7 mouse cellular contexts compared by ENCODE assay signal in the genomic region with DNA sequence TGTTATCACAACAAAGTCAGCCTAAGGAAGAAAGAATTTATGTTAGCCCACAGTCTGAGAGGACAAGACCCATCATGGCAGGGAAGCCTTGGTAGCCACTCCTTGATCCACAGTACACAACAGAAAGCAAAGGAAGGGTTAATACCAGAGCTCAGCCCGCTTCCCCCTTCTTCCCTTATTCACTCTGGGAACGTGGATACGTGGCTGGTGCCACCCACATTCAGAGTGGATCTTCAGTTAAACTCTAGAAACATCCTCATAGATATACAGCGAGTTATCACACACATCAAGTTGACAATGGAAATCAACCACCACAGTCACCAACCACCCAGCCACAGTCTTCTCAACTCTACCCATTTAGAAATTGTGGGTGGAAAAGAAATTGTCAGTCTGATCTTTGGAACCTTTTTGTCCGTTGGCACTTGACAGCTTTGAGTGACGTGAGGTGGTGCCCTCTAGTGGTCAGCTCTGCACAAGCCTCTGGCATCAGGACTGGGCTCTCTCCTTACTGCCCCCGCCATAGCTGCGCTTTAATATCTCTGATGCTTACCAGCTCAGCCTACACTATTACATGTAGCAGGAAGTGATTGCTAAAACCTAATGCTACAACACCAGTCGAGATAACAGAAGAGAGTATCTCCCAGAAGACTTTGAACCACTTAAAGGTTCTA. TPM values are rescaled to one million over a fixed set of nuclear protein-coding genes. Genes with fewer than 3 reads are reported as not detected.
DNase-seq lines count a peak whose midpoint lies in the region; ATAC-seq and TF ChIP-seq lines count a peak whose summit lies in the region.

No protein-coding gene starts in this region.

- ATAC-seq in heart, embryonic 14.5 days (ENCODE audit: insufficient number of reproducible peaks, insufficient read depth, low FRiP score, low read depth), result peak; percentile 48; the same call in 1 of the 2 replicates
- ATAC-seq in kidney, embryonic 16.5 days (ENCODE audit: low FRiP score, low TSS enrichment), result peak; percentile 75; the same call in 1 of the 2 replicates

- in situ Hi-C loops in CH12.LX (cut with MboI; ENCODE audit: low pct_ligation_motif_present, low pct_unique_long_range_greater_than_20kb, low sequenced_read_pairs), result no loop called here

- DNase-seq in CH12.LX (ENCODE audit: extremely low read depth) (peak; percentile 82), ZHBTc4 (ENCODE audit: low read depth, low spot score) (peak; percentile 81)
- peak; percentile 81 for DNase-seq in embryo, embryonic 10 days (ENCODE audit: low spot score)
- peak; percentile 76 for DNase-seq in lung, postnatal 10 days
- DNase-seq in retina, postnatal 1 day, result peak; percentile 75

- no peak overlapping the region for H3K4me2 ChIP-seq in CH12.LX (ENCODE audit: insufficient read depth, low read depth, poor library complexity, severe bottlenecking)
- no peak overlapping the region for H3K4me2 ChIP-seq in heart, embryonic 14.5 days (ENCODE audit: low read length)
- no peak overlapping the region for H3K4me2 ChIP-seq in kidney, embryonic 16.5 days (replicated peaks; ENCODE audit: low read depth, low read length)

- peak; percentile 84 to 91 for TF ChIP-seq CTCF in CH12.LX (conservative IDR thresholded peaks at IDR 0.05 in 1 of 2, IDR thresholded peaks at IDR 0.05 in 1 of 2; ENCODE audit: low read depth in 2 of 2, low read length in 2 of 2)

- H3K27ac ChIP-seq in CH12.LX (ENCODE audit: insufficient read depth, low read depth), result no peak overlapping the region
- H3K27ac ChIP-seq in heart, embryonic 14.5 days (replicated peaks in 1 of 2; ENCODE audit: control insufficient read depth in 1 of 2, insufficient read depth in 1 of 2, low read depth in 2 of 2, low read length in 2 of 2), result peak overlapping the region; percentile 0 to 30; a peak in 2 of 4 replicates
- H3K27ac ChIP-seq in kidney, embryonic 16.5 days (ENCODE audit: low read length), result 0 out of 2 replicates have a peak overlapping the region, but pooled peaks have one; percentile 1

- no peak for TF ChIP-seq POLR2A in CH12.LX (IDR thresholded peaks at IDR 0.05; ENCODE audit: low read depth, low read length)

- H3K9ac ChIP-seq in CH12.LX (ENCODE audit: insufficient read depth, low read depth), result no peak overlapping the region
- no peak overlapping the region for H3K9ac ChIP-seq in heart, embryonic 14.5 days (ENCODE audit: low read length)
- H3K9ac ChIP-seq in kidney, embryonic 16.5 days (replicated peaks; ENCODE audit: low read length), result no peak overlapping the region

- no peak overlapping the region for H3K4me3 ChIP-seq in CH12.LX (replicated peaks in 1 of 3; ENCODE audit: low read depth in 2 of 3, low read length in 2 of 3, poor library complexity in 1 of 3)
- H3K4me3 ChIP-seq in heart, embryonic 14.5 days (ENCODE audit: control insufficient read depth in 1 of 2, insufficient read depth in 1 of 2, low read depth in 1 of 2, low read length in 2 of 2), result no peak overlapping the region
- no peak overlapping the region for H3K4me3 ChIP-seq in kidney, embryonic 16.5 days (ENCODE audit: low read length)

- no peaks in the 10 kb centered on the region for H3K79me2 ChIP-seq in CH12.LX (replicated peaks; ENCODE audit: control insufficient read depth, extremely low read depth, insufficient read depth, poor library complexity, severe bottlenecking)

- TF ChIP-seq RAD21 in CH12.LX (IDR thresholded peaks at IDR 0.05; ENCODE audit: low read depth, low read length), result peak; percentile 65

- H3K36me3 ChIP-seq in CH12.LX (replicated peaks in 1 of 2; ENCODE audit: control insufficient read depth in 1 of 2, insufficient read depth in 1 of 2, low read length in 1 of 2), result peaks cover 0 to 4% of the 10 kb centered on the region in 2 experiments
- no peaks in the 10 kb centered on the region for H3K36me3 ChIP-seq in heart, embryonic 14.5 days (ENCODE audit: control insufficient read depth, insufficient read depth, low read length)
- no peaks in the 10 kb centered on the region for H3K36me3 ChIP-seq in kidney, embryonic 16.5 days (ENCODE audit: insufficient read depth, low read length)

- H3K4me1 ChIP-seq in CH12.LX (ENCODE audit: control insufficient read depth in 1 of 2, insufficient read depth in 2 of 2), result peaks cover 3 to 18% of the 10 kb centered on the region in 2 experiments; a peak in 3 of 4 replicates
- peaks cover 2 to 3% of the 10 kb centered on the region in 2 experiments; a peak in 3 of 4 replicates for H3K4me1 ChIP-seq in heart, embryonic 14.5 days (ENCODE audit: control insufficient read depth in 2 of 2, insufficient read depth in 2 of 2, low read length in 2 of 2)
- peaks cover 4% of the 10 kb centered on the region; the same call in 1 of the 2 replicates for H3K4me1 ChIP-seq in kidney, embryonic 16.5 days (ENCODE audit: insufficient read depth, low read length)

- no peaks in the 10 kb centered on the region for H3K9me3 ChIP-seq in CH12.LX (replicated peaks; ENCODE audit: low read length)
- H3K9me3 ChIP-seq in heart, embryonic 14.5 days (ENCODE audit: control insufficient read depth, low read length), result no peaks in the 10 kb centered on the region
- no peaks in the 10 kb centered on the region for H3K9me3 ChIP-seq in kidney, embryonic 16.5 days (ENCODE audit: low read length)

- peaks cover 1% of the 10 kb centered on the region for H3K27me3 ChIP-seq in CH12.LX (replicated peaks)
- no peaks in the 10 kb centered on the region for H3K27me3 ChIP-seq in heart, embryonic 14.5 days (ENCODE audit: control insufficient read depth, insufficient read depth, low read length)
- H3K27me3 ChIP-seq in kidney, embryonic 16.5 days (ENCODE audit: insufficient read depth, low read length), result no peaks in the 10 kb centered on the region

- dilution Hi-C loops in CH12.LX (cut with MboI; ENCODE audit: extremely low pct_ligation_motif_present, extremely low pct_unique_long_range_greater_than_20kb, low sequenced_read_pairs), result no loop called here

- WGBS in heart, embryonic 14.5 days, result 18% methylated on average over 9 of the region's 9 CpGs
- 21% methylated on average over 9 of the region's 9 CpGs for WGBS in kidney, embryonic 16.5 days

- TF ChIP-seq EP300 in CH12.LX (IDR thresholded peaks at IDR 0.05; ENCODE audit: low read length), result no peak

TF ChIP-seq in CH12.LX, 34 proteins besides CTCF, POLR2A, EP300 and RAD21:
- TF ChIP-seq BHLHE40 (IDR thresholded peaks at IDR 0.05; ENCODE audit: low read depth, low read length) (no peak), SMC3 (IDR thresholded peaks at IDR 0.05; ENCODE audit: low read depth, low read length) (peak; percentile 60), UBTF (IDR thresholded peaks at IDR 0.05; ENCODE audit: low read depth, low read length) (no peak), TCF12 (IDR thresholded peaks at IDR 0.05; ENCODE audit: low read depth, low read length) (0 out of 2 replicates have a peak, but pooled peaks have one; percentile 8), KAT2A (IDR thresholded peaks at IDR 0.05; ENCODE audit: insufficient replicate concordance, low read length) (no peak), SIN3A (IDR thresholded peaks at IDR 0.05; ENCODE audit: low read length) (no peak), MAFK (IDR thresholded peaks at IDR 0.05; ENCODE audit: insufficient replicate concordance, low read length) (no peak), HCFC1 (IDR thresholded peaks at IDR 0.05; ENCODE audit: low read depth, low read length) (no peak; the same call in 1 of the 2 replicates), PAX5 (IDR thresholded peaks at IDR 0.05; ENCODE audit: low read length) (no peak), GABPA (IDR thresholded peaks at IDR 0.05; ENCODE audit: insufficient replicate concordance, low read depth, low read length) (no peak), ZNF384 (IDR thresholded peaks at IDR 0.05; ENCODE audit: low read depth, low read length) (no peak), MXI1 (IDR thresholded peaks at IDR 0.05; ENCODE audit: low read depth, low read length) (no peak), JUND (conservative IDR thresholded peaks at IDR 0.05; ENCODE audit: low read depth, low read length) (no peak), ETS1 (conservative IDR thresholded peaks at IDR 0.05; ENCODE audit: low read depth, low read length) (no peak), RCOR1 (conservative IDR thresholded peaks at IDR 0.05; ENCODE audit: low read depth, low read length) (no peak), CHD1 (IDR thresholded peaks at IDR 0.05; ENCODE audit: low read depth, low read length) (no peak), MAZ (IDR thresholded peaks at IDR 0.05; ENCODE audit: low read depth, low read length) (0 out of 2 replicates have a peak, but pooled peaks have one; percentile 33)

RNA-seq across cellular contexts. Expression of gene Rpia, which starts 5.7 kb away (rescaled TPM):
- 55.7 and 76.1 TPM in 2 replicates for total RNA-seq in CH12.LX (2012; rRNA removed)
- 61.8 and 65.1 TPM in 2 replicates for total RNA-seq in CH12.LX (2014; rRNA removed)
- 57.8 and 68.9 TPM in 2 replicates for polyA plus RNA-seq in CH12.LX (2012; ENCODE audit: insufficient read length, low read depth)
- polyA plus RNA-seq in heart, embryonic 14.5 days (2014; fragmentation: Nextera tagmentation; extraction: Ambion mirVana), result 1.4 and 1.5 TPM in 2 replicates
- 2.3 and 3.0 TPM in 2 replicates for polyA plus RNA-seq in kidney, embryonic 16.5 days (2015; fragmentation: Nextera tagmentation; extraction: Ambion mirVana)

RNA-seq across cellular contexts. Expression of gene Eif2ak3, which starts 46.6 kb away (rescaled TPM):
- total RNA-seq in CH12.LX (2012; rRNA removed), result 38.9 and 39.5 TPM in 2 replicates
- total RNA-seq in CH12.LX (2014; rRNA removed), result 23.1 and 24.9 TPM in 2 replicates
- 21.2 and 26.2 TPM in 2 replicates for polyA plus RNA-seq in CH12.LX (2012; ENCODE audit: insufficient read length, low read depth)
- 5.0 and 5.3 TPM in 2 replicates for polyA plus RNA-seq in heart, embryonic 14.5 days (2014; fragmentation: Nextera tagmentation; extraction: Ambion mirVana)
- 11.9 and 12.2 TPM in 2 replicates for polyA plus RNA-seq in kidney, embryonic 16.5 days (2015; fragmentation: Nextera tagmentation; extraction: Ambion mirVana)

Comparison
In these comparisons a context has a peak if more than half of its experiments do, and no peak if none do; other contexts are left out.
1. RNA of gene Rpia, which starts 5.7 kb away (polyA plus RNA-seq): 57.8 to 68.9 TPM in CH12.LX; 2.3 to 3.0 TPM in kidney, embryonic 16.5 days and 1.4 to 1.5 TPM in heart, embryonic 14.5 days; every median in the first group is over 10 times any median in the second.
2. Peak in every context shown above with its lines, with median percentiles within 50 percentile points of each other: DNase-seq.